Mouse (Mus musculus) layer of hippocampus, postnatal 36 days (tissue): ENCODE results near the gene Angptl7. TPM values are rescaled to one million over a fixed set of nuclear protein-coding genes. Genes with fewer than 3 reads are reported as not detected.

Experiments
- DNase-seq, 2 experiments: peaks; one replicate each; pipeline ENCODE4 v3.0.0; 2022
- total RNA-seq, 2 experiments: library from RNA; stranded (reverse); gene quantifications; 2 replicates each; pipeline ENCODE4 v1.2.3; 2021

Angptl7 gene
- total RNA-seq, 2 experiments from 2014 or later, result 0.28 TPM; not detected in 1

GRCm38 (mm10) chr4:148495160-148495559 is 5.1 kb downstream of the Angptl7 start:
- no peak for DNase-seq

DNA sequence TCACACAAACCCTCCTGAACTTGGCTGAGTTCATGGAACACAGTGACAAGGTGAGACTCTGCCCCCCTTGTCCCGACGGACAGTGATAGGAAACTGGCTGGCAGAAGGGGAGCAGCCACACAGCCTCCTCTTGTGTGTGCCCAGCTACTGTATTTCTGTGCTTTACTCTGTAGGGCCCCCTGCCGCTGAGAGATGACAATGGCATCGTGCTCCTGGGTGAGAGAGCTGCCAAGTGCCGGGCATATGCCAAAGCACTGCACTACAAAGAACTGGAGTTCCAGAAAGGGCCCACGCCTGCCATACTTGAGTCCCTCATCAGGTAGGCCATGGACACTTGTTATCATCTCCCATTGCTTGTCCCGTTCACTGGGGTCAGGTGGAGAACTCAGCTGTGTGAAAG is 8.8 kb downstream of the Angptl7 start:
- DNase-seq, result peak; percentile 53 to 55

- DNase-seq, result no peak
Observed at GRCm38 (mm10) chr4:148490502-148490901, 9.8 kb downstream of the Angptl7 start.

- DNase-seq, result no peak
Observed at GRCm38 (mm10) chr4:148487841-148488240, 12.4 kb downstream of the Angptl7 start.

GRCm38 (mm10) chr4:148484511-148484910 is 15.7 kb downstream of the Angptl7 start:
- no peak for DNase-seq

GRCm38 (mm10) chr4:148481557-148482168 is 18.6 kb downstream of the Angptl7 start:
- DNase-seq, result no peak

DNA sequence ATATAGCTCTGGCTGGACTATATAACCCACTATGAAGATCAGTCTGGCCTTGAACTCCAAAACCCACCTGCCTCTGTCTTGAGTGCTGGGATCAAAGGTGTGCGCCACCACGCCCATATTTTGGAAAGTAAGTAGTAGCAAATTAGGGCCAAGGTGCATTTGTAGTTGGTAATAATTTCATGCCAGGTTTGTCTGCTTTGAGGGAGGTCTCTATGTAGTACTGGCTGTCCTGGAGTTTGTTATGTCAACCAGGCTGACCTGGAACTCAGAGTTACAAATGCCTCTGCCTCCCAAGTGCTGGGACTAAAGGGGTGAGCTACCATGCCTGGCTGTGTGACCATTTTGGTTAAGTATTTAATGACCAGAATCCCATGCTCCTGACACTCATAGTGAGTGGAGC is 20.0 kb downstream of the Angptl7 start:
- no peak for DNase-seq

DNA sequence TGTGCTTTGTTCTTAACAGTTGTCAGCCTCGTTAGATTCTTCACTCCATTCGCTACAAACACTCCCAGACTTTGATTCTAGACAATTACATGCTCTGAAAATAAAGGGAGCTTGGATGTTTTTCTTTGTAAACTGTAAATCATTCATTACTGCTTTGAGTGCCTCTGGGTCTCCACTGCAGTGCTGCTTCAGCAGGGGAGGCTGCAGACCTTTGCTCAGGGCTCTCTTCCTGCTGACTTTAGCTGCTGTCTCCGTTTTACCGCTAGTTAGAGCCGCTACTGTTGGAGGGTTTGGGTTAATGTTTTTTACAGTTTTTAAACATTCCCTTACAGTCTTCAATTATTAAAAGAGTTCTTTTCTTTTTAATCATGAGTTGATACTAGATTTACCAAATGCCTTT is 26.8 kb downstream of the Angptl7 start:
- no peak for DNase-seq

- DNase-seq, result no peak
Observed at GRCm38 (mm10) chr4:148472436-148473174, 27.7 kb downstream of the Angptl7 start.

DNA sequence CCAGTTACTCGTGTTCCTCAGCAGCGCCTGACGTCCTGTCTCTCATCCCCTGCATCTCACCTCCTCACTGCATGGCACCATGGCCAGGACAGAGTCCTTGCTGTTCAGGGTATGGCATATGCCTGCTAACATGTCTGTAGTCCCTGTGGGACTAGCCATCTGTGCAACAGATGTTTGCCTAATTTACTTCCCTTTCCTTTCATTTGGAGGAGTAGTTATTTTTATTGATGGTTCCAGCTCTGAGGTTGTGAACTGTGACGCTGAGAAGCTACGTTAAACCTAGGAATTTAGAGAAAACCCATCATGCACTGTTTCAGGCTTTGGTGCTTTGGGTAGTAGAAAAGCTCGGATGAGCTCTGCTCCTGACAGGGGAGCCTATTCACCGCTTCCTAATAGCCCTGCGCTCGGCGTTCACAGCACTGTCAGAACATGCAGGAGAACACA is 28.9 kb downstream of the Angptl7 start:
- no peak for DNase-seq

DNA sequence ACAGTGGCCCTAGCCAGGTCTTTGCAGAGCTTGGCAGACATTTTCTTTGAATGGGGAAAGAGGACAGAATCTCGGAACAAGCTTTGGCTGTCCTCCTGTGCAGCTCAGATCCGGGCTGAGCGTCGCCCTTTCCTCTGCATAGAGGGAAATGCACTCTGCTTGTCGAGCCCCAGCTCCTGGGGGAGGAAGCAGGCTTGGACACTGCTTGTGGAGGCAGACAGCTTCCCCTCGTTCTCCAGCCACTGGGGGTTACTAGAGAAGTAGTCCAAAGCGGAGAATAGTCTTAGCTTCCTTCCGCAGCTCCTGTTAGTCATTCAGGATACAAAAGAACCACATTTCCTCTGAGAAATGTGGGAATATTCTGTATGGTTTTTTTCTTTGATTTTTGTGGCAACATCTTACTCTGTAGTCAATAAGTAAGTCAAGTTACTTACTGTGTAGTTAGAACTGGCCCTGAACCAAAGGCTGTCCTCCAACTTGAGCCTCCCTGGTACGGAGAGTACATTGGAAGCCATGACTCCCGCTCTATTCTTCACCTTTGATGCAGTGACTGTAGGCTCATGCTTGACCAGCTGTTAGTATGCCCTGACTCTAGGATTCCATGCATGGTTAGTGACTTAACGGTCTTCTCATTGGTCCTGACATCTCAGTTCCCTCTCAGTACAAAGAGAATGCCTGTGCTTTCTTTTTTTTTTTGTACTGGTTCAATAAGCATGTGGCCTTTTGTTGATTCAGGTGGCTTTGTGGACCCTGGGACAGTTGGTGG is 30.6 kb downstream of the Angptl7 start:
- no peak for DNase-seq

DNA sequence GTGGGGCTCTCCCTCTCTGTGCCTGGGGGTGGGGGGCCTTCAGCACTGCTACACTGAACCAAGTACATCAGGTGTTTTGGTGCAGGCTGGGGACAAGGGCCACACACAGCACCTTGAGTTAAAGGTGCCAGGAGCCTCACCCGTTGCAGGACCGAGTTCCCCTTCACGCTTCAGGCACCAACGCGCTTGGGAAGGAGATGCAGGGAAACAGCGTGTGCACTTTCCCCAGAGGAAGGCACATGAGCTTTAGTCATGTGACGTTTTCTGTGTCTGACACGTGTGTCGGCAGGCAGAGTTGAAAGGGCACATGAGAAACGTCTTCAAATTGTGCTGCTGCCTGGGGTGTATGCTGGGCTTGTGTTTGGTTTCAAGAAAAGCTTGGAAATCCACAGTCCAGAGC is 31.9 kb downstream of the Angptl7 start:
- DNase-seq, result no peak

DNA sequence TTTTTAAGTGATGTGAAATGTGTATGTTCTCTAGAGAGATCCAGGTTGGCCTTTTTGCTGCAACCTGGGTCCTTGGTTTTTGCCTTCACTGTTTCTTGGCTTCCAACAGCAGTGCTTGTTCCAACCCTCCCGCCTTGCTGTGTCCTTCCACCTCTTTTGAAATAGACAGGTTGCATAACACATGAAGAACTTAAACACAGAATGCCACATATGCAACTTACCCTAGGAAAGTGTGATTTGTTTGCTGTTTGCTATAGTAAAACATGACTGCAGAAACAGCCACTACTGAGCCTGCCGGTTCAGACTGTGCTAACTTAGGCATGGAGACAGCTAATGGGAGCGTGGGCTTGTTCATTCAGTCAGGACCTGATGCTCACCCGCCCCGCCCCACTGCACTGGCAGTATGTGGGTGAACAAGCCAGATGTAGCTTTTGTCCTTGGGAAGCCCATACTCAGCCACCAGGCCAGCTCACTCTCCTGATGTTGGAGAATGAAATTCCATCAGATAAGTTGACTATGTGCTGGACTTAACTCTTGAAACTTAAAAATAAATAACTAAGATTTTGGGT is 33.7 kb downstream of the Angptl7 start:
- DNase-seq, result peak; percentile 35 to 50

DNA sequence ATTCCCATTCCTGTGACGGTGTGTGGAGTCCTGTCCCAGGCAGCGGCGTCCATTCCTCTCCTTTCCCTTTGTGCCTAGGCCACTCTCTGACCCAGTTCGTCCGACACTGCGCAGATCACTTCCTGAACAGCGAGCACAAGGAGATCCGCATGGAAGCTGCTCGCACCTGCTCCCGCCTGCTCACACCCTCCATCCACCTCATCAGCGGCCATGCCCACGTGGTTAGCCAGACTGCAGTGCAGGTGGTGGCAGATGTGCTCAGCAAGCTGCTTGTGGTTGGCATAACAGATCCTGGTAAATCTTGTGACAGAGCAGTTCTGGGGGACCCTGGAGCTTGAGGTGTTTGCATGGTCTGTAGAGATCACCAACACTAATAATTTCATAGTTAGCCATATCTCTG is 35.4 kb downstream of the Angptl7 start:
- DNase-seq, result no peak

DNA sequence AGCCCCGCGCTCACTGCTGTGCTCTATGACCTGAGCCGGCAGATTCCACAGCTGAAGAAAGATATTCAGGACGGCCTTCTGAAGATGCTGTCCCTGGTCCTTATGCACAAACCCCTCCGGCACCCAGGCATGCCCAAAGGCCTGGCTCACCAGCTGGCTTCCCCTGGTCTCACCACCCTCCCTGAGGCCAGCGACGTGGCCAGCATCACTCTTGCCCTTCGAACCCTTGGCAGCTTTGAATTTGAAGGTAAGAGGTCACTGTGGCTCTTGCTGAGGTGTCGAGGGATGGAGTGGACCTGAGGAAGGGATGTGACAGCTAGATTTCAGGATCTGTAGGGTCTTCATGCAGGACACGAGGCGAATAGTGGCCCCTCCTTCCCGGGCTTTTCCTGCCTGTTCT is 36.0 kb downstream of the Angptl7 start:
- no peak for DNase-seq

GRCm38 (mm10) chr4:148463208-148463960 is 36.9 kb downstream of the Angptl7 start:
- DNase-seq, result peak in 1 of 2 experiments; percentile 21

DNA sequence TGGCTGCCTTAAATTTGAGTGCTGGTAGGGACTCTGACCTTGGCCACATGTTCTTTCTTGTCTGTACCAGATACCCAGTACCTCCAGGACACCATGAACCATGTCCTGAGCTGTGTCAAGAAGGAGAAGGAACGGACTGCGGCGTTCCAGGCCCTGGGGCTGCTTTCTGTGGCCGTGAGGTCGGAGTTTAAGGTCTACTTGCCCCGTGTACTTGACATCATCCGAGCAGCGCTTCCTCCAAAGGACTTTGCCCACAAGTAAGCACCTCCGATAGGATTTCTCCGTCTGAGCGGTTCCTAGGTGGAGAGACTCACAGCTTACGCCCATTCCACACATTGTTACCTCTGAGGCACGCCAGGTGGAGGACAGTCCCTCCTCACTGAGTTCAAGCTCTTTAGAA is 37.5 kb downstream of the Angptl7 start:
- no peak for DNase-seq

DNA sequence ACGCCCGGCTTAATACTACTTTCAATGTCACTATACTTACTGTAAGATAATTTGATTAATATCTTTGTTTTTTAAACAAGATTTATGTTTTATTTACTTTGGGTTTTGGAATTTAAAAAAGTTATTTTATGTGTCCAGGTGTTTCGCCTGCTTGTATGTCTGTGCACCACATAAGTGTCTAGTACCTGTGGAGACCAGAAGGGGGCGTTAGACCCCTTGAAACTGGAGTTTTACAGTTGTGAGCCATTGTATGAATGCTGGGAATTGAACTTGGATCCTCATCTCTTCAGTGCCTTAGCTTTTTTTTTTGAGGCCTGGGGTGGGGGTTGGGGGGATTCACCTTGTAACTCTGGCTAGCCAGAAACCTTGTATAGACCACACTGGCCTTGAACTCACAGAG is 38.5 kb downstream of the Angptl7 start:
- DNase-seq, result no peak

GRCm38 (mm10) chr4:148460656-148461284 is 39.5 kb downstream of the Angptl7 start:
- no peak for DNase-seq

GRCm38 (mm10) chr4:148455477-148456025 is 44.7 kb downstream of the Angptl7 start:
- DNase-seq, result no peak

DNA sequence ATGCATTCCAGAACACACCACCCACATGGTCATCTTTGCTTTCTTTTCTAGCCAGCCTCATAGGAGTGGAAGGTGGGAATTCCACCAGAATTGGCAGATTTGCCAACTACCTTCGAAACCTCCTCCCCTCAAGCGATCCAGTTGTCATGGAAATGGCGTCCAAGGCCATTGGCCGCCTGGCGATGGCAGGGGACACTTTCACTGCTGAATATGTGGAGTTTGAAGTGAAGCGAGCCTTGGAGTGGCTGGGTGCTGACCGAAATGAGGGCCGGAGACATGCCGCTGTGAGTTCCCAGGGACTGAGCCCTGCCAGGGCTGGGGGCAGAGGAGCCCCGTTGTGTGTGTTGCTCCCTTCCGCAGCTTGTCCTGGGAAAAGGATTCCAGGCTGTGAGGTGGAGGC is 46.6 kb downstream of the Angptl7 start:
- DNase-seq, result no peak

DNA sequence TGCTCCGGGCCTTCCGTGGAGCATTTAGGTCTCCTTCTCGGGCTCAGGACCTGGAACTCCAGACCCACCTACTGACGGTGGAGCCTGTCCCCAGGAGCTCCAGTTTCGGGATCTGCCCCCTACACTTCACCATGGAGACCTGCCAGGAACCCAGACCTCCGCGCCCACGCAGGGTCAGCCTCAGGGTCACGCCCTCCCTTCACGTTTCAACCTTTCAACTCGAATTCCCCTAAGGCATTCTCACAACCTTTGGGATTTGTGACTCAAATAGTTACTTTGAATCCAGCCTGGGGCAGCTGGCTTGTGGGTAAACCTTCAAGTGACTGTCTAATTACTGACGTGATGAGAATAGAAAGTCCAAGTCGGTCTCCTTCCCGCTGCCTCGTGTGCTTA is 51.4 kb downstream of the Angptl7 start:
- DNase-seq, result peak in 1 of 2 experiments; percentile 33
